23 mouse cellular contexts compared by ENCODE assay signal in genomic region chr12:45044581-45044980, GRCm38 (mm10).
"Had no signal": no experiment of that assay in that cellular context is flagged by ENCODE, and none has a peak within 500 bp of the region (broad histone marks: within the 10 kb centered on the region; RNA-seq: fewer than 3 reads in every experiment).

No protein-coding gene starts in this region.

- ATAC-seq: forebrain, postnatal 0 days; hindbrain, postnatal 0 days; intestine, embryonic 16.5 days; liver, embryonic 12.5 days had no signal

- H3K4me1 ChIP-seq: hindbrain, embryonic 13.5 days; liver, embryonic 12.5 days had no signal

- H3K4me3 ChIP-seq: heart, embryonic 10.5 days; heart, embryonic 12.5 days; hindbrain, embryonic 13.5 days; hindbrain, embryonic 15.5 days; kidney, embryonic 15.5 days; limb, embryonic 13.5 days; limb, embryonic 15.5 days; liver, embryonic 12.5 days had no signal

- H3K9ac ChIP-seq: forebrain, postnatal 0 days; heart, embryonic 12.5 days; hindbrain, embryonic 13.5 days; hindbrain, embryonic 15.5 days; kidney, embryonic 15.5 days; limb, embryonic 13.5 days; limb, embryonic 15.5 days; liver, embryonic 12.5 days had no signal

- H3K4me2 ChIP-seq: heart, embryonic 12.5 days; hindbrain, embryonic 13.5 days; hindbrain, embryonic 15.5 days; kidney, embryonic 15.5 days; limb, embryonic 13.5 days; limb, embryonic 15.5 days; liver, embryonic 12.5 days had no signal

- H3K36me3 ChIP-seq: heart, embryonic 10.5 days; heart, embryonic 12.5 days; hindbrain, embryonic 13.5 days; hindbrain, embryonic 15.5 days; kidney, embryonic 15.5 days; limb, embryonic 13.5 days; limb, embryonic 15.5 days; liver, embryonic 12.5 days had no signal

- H3K27ac ChIP-seq: heart, embryonic 10.5 days; hindbrain, embryonic 13.5 days; hindbrain, embryonic 15.5 days; hindbrain, postnatal 0 days; kidney, embryonic 15.5 days; limb, embryonic 13.5 days; limb, embryonic 15.5 days; liver, embryonic 12.5 days had no signal

- H3K27me3 ChIP-seq: heart, embryonic 12.5 days; hindbrain, embryonic 13.5 days; hindbrain, embryonic 15.5 days; kidney, embryonic 15.5 days; limb, embryonic 13.5 days; limb, embryonic 15.5 days; liver, embryonic 12.5 days had no signal

- H3K9me3 ChIP-seq: heart, embryonic 10.5 days; heart, embryonic 12.5 days; hindbrain, embryonic 13.5 days; hindbrain, embryonic 15.5 days; kidney, embryonic 15.5 days; limb, embryonic 13.5 days; limb, embryonic 15.5 days; liver, embryonic 12.5 days had no signal

- DNase-seq: forebrain, postnatal 0 days; gastrocnemius, postnatal 10 days; gastrocnemius, postnatal 36 days; heart, adult 11 months; heart, postnatal 10 days; heart, postnatal 36 days; kidney, adult 11 months; kidney, adult 2 months; kidney, adult 9 months; kidney, postnatal 14 days; kidney, postnatal 36 days; layer of hippocampus, postnatal 36 days; left cerebral cortex, postnatal 4 days had no signal
